Mouse (Mus musculus) limb, embryonic 11.5 days (tissue): ENCODE measurements around the gene Sema5a. TPM values are rescaled to one million over a fixed set of nuclear protein-coding genes. Genes with fewer than 3 reads are reported as not detected.

ENCODE experiments used
- ATAC-seq: fragments of 200-750 bp; cut with Nextera tagmentation; 2 replicates; pipeline ENCODE4 v1.8.0; 2017; ENCODE audit warnings: low read depth; ENCODE audit not compliant: insufficient number of reproducible peaks, low FRiP score, low TSS enrichment
- DNase-seq: peaks from one replicate; pipeline ENCODE4 v3.0.0-alpha.2; 2015; ENCODE audit warnings: low spot score
- H3K27ac ChIP-seq: fragments of 300-500 bp; sonication (generic); replicated peaks from 2 replicates; pipeline ENCODE4 v1.5.1; 2014; ENCODE audit warnings: low read depth, mild to moderate bottlenecking, low read length
- H3K27me3 ChIP-seq: fragments of 300-500 bp; sonication (generic); 2 replicates; pipeline ENCODE4 v1.6.1; 2014; ENCODE audit warnings: mild to moderate bottlenecking, low read length, mixed read lengths; ENCODE audit not compliant: control insufficient read depth, insufficient read depth
- H3K36me3 ChIP-seq: fragments of 300-500 bp; sonication (generic); 2 replicates; pipeline ENCODE4 v1.6.1; 2014; ENCODE audit warnings: mild to moderate bottlenecking, low read length, moderate library complexity, mixed read lengths; ENCODE audit not compliant: control insufficient read depth, insufficient read depth
- H3K4me1 ChIP-seq: fragments of 300-500 bp; sonication (generic); 2 replicates; pipeline ENCODE4 v1.6.1; 2014; ENCODE audit warnings: low read length, mixed read lengths; ENCODE audit not compliant: control insufficient read depth, insufficient read depth
- H3K4me2 ChIP-seq: fragments of 300-500 bp; sonication (generic); 2 replicates; pipeline ENCODE4 v1.6.1; 2014; ENCODE audit warnings: low read depth, mild to moderate bottlenecking, moderate library complexity; ENCODE audit not compliant: severe bottlenecking
- H3K4me3 ChIP-seq: fragments of 300-500 bp; sonication (generic); 2 replicates; pipeline ENCODE4 v1.5.1; 2014; ENCODE audit warnings: low read depth, low read length
- H3K9ac ChIP-seq: fragments of 300-500 bp; sonication (generic); 2 replicates; pipeline ENCODE4 v1.6.1; 2014; ENCODE audit warnings: mild to moderate bottlenecking, low read length
- H3K9me3 ChIP-seq: fragments of 300-500 bp; sonication (generic); 2 replicates; pipeline ENCODE4 v1.6.1; 2016; ENCODE audit warnings: low read length; ENCODE audit not compliant: control insufficient read depth
- WGBS: fragments of 180-500 bp; shearing (Covaris S2); extraction: QIAGEN DNeasy Blood & Tissue Kit; methylation state at CpG from one replicate; pipeline ENCODE4 v1.1.7; 2014; 5-methylcytosine and 5-hydroxymethylcytosine counted together
- polyA plus RNA-seq: library from polyadenylated mRNA; unstranded; fragments of >200 nt; fragmentation: Nextera tagmentation; extraction: Ambion mirVana; gene quantifications from 2 replicates; pipeline ENCODE4 v1.2.1, GENCODE M21; 2014

Gene Sema5a
- polyA plus RNA-seq, 1 experiment from 2014 or later = 21.4 TPM

DNA sequence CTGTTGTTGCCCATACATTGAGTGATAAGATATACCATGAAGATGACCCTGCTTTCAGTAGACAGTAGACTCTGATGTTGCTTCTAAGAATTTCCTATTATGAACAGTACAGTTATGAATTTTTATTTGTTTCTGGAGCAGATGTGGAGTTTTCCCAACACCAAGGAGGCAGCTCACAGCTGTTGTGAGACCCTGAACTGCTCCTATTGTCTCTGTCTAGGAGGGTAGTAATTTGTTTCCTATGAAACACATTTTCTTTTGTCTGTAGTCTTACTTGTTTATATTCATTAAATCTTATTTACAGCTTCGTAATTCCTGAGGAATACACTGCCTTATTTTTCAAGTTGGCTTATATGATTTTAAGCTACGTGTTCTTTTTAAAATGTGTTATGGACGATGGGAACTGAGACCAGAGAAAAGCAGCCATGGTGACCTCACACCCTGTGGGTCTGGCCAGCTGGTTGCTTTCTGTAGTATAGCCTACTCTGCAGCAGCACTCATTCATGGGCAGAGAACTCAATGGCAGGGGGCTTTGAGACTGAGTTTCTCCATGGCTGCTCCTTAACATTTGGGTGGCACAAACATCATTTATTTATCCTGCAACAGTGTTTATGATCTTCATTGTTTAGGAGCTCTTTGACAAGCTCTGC, 151.8 kb downstream of the Sema5a start:
- Histone ChIP-seq H3K27ac (no peak overlapping the region), H3K9me3 (no peaks in the 10 kb centered on the region), H3K4me2 (no peak overlapping the region), H3K36me3 (no peaks in the 10 kb centered on the region), H3K4me3 (no peak overlapping the region), H3K9ac (no peak overlapping the region), H3K4me1 (0 out of 2 replicates have a peak, but pooled peaks cover 4% of the 10 kb centered on the region), H3K27me3 (no peaks in the 10 kb centered on the region)
- DNase-seq (no peak), ATAC-seq (no peak)
- WGBS = 84% methylated on average over 3 of the region's 3 CpGs

GRCm38 (mm10) chr15:32397064-32397463, 152.5 kb downstream of the Sema5a start:
- WGBS = 39% methylated on average over 3 of the region's 3 CpGs
- H3K4me3 ChIP-seq = no peak overlapping the region
- DNase-seq = no peak
- H3K9ac ChIP-seq = no peak overlapping the region
- no peaks in the 10 kb centered on the region for H3K27me3 ChIP-seq
- no peaks in the 10 kb centered on the region for H3K36me3 ChIP-seq
- 0 out of 2 replicates have a peak, but pooled peaks cover 4% of the 10 kb centered on the region for H3K4me1 ChIP-seq
- ATAC-seq = no peak
- no peak overlapping the region for H3K27ac ChIP-seq
- H3K9me3 ChIP-seq = no peaks in the 10 kb centered on the region
- no peak overlapping the region for H3K4me2 ChIP-seq

GRCm38 (mm10) chr15:32398721-32399120, 154.1 kb downstream of the Sema5a start:
- H3K9ac ChIP-seq = no peak overlapping the region
- no peak for ATAC-seq

DNA sequence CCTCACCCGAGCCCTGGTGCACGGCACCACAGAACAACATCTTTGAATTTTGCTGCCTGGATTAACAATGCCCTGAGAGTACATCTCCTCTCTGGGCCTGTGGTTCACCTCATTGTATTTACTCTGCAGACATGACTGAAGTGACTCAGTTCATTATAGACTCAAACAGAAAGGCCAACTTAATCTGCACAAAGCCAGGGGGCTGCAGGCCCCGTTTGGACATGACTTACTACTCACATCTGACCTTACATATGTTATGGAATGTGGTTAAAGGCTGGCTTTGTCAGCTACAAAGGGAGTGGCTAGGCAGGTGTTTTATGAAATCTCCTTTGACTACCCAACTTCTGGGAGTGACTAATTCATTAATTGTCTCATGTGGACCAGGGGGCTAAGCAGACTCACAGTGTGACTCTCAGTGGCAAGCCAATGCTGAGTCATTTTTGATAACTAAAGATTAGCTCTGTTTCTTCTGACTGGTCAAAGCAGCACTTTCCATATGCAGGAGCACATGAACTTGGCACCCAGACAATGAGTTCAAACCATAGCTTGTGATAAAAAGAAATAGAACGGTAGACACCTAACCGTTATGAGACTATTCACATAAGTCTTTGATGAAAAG, 157.4 kb downstream of the Sema5a start:
- no peaks in the 10 kb centered on the region for H3K27me3 ChIP-seq
- H3K36me3 ChIP-seq = no peaks in the 10 kb centered on the region
- H3K9ac ChIP-seq = no peak overlapping the region
- H3K4me2 ChIP-seq = no peak overlapping the region
- ATAC-seq = no peak
- no peak overlapping the region for H3K27ac ChIP-seq
- 76% methylated on average over 5 of the region's 5 CpGs for WGBS
- no peaks in the 10 kb centered on the region for H3K9me3 ChIP-seq
- H3K4me3 ChIP-seq = no peak overlapping the region
- 0 out of 2 replicates have a peak, but pooled peaks cover 2% of the 10 kb centered on the region for H3K4me1 ChIP-seq
- no peak for DNase-seq

More at GRCm38 (mm10) chr15:32398721-32399120, 154.1 kb downstream of the Sema5a start:
- H3K36me3 ChIP-seq = no peaks in the 10 kb centered on the region
- no peak for DNase-seq
- H3K27me3 ChIP-seq = no peaks in the 10 kb centered on the region
- no peak overlapping the region for H3K4me2 ChIP-seq
- no peaks in the 10 kb centered on the region for H3K9me3 ChIP-seq
- WGBS = 80% methylated on average over 1 of the region's 1 CpGs
- no peak overlapping the region for H3K27ac ChIP-seq
- H3K4me1 ChIP-seq = 0 out of 2 replicates have a peak, but pooled peaks cover 4% of the 10 kb centered on the region
- H3K4me3 ChIP-seq = no peak overlapping the region

- Histone ChIP-seq H3K27ac (no peak overlapping the region), H3K4me3 (no peak overlapping the region), H3K36me3 (no peaks in the 10 kb centered on the region), H3K9me3 (no peaks in the 10 kb centered on the region), H3K27me3 (no peaks in the 10 kb centered on the region), H3K4me2 (no peak overlapping the region), H3K9ac (no peak overlapping the region), H3K4me1 (no peaks in the 10 kb centered on the region)
- no peak for DNase-seq
- WGBS = 92% methylated on average over 8 of the region's 8 CpGs
- no peak for ATAC-seq
Observed at GRCm38 (mm10) chr15:32403321-32403720, 158.7 kb downstream of the Sema5a start.

DNA sequence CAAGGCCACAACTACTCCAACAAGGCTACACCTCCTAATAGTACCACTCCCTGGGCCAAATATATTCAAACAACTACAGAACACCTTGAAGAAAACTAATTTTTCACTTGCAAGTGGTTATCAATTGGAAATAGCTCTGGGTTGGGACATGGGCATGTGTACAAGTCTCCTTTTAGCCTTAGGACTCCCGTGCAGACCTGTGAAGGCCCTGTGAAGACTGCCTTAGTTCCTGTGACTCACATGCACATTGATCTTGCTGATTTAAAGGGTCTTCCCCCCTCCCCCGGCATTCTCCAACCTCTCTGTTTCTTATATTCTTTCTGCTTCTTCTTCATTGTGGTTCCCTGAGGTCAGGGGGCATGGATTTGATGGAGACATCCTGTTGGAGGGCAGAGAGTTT, 161.8 kb downstream of the Sema5a start:
- WGBS = 88% methylated on average over 2 of the region's 2 CpGs
- H3K27ac ChIP-seq = no peak overlapping the region
- H3K27me3 ChIP-seq = no peaks in the 10 kb centered on the region
- no peak for DNase-seq
- ATAC-seq = no peak
- H3K36me3 ChIP-seq = no peaks in the 10 kb centered on the region
- no peak overlapping the region for H3K4me2 ChIP-seq
- H3K4me1 ChIP-seq = no peaks in the 10 kb centered on the region
- H3K9me3 ChIP-seq = no peaks in the 10 kb centered on the region
- no peak overlapping the region for H3K4me3 ChIP-seq
- H3K9ac ChIP-seq = no peak overlapping the region

DNA sequence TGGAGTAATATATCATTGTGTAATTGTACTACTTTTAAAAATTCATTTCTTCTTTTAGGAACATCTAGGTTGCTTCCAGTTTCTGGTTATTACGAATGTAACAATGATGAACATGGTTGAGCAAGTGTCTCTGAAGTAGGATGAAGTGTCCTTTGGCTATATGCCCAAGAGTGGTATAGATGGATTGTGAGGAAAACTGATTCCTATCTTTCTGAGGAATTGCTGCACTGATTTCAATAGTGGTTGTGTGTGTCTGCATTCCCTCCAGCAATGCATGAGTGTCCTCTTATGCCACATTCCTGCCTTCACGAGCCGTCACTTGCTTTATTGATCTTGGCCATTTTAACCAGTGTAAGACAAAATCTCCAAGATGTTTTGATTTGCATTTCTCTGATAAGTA, 163.2 kb downstream of the Sema5a start:
- H3K9ac ChIP-seq = no peak overlapping the region
- H3K36me3 ChIP-seq = no peaks in the 10 kb centered on the region
- H3K27ac ChIP-seq = no peak overlapping the region
- H3K4me1 ChIP-seq = no peaks in the 10 kb centered on the region
- no peaks in the 10 kb centered on the region for H3K27me3 ChIP-seq
- H3K4me3 ChIP-seq = no peak overlapping the region
- no peak overlapping the region for H3K4me2 ChIP-seq
- WGBS = 86% methylated on average over 3 of the region's 3 CpGs
- no peak for DNase-seq
- no peaks in the 10 kb centered on the region for H3K9me3 ChIP-seq
- ATAC-seq = no peak

DNA sequence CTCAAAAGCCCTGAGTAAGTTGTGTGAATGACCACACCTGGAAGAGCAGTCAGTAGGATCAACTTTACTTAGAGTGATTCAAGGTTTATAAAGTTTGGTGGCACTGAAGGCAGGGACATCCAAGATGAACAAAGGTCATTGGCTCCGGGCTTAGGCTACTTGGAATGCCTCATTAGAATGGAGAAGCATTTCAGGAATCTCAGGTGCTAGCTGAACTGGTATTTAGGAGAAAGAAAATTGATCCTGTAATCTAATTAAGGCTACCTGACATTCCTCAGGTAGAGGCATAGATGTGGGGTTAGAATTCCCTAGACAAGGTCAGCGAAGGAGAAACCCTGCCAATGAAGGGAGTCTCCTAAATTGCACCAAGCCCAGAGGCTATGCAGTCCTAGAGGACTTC, 171.7 kb downstream of the Sema5a start:
- Histone ChIP-seq H3K36me3 (no peaks in the 10 kb centered on the region), H3K4me2 (no peak overlapping the region), H3K4me3 (no peak overlapping the region), H3K27ac (no peak overlapping the region), H3K4me1 (0 out of 2 replicates have a peak, but pooled peaks cover 3% of the 10 kb centered on the region), H3K27me3 (no peaks in the 10 kb centered on the region), H3K9ac (no peak overlapping the region), H3K9me3 (no peaks in the 10 kb centered on the region)
- WGBS = 87% methylated on average over 2 of the region's 2 CpGs
- DNase-seq = no peak
- no peak for ATAC-seq
